Mouse (Mus musculus): ENCODE data around the gene Hoxb5. TPM values are rescaled to one million over a fixed set of nuclear protein-coding genes. Genes with fewer than 3 reads are reported as not detected.
A peak's percentile ranks its signal among the peaks of the same experiment; 100 is the strongest.

Gene Hoxb5
- polyA plus RNA-seq (2014; fragmentation: Nextera tagmentation; extraction: Ambion mirVana): 3.7 and 4.5 TPM in 2 replicates

- DNase-seq (ENCODE audit: low spot score) (peak; percentile 77), ATAC-seq (replicated peaks; ENCODE audit: low FRiP score) (no peak)
- Histone ChIP-seq H3K27ac (ENCODE audit: low read depth, low read length) (peak within 1 kb of the TSS; percentile 54; the same call in 1 of the 2 replicates), H3K4me3 (ENCODE audit: low read depth, low read length) (peak within 1 kb of the TSS; percentile 49), H3K4me1 (replicated peaks; ENCODE audit: control insufficient read depth, insufficient read depth, low read length) (0 out of 2 replicates have a peak, but pooled peaks cover 6% of the 10 kb centered on the region), H3K36me3 (ENCODE audit: control insufficient read depth, insufficient read depth, low read length) (no peaks in the 10 kb centered on the region), H3K27me3 (replicated peaks; ENCODE audit: control insufficient read depth, insufficient read depth, low read length) (peaks cover 99% of the 10 kb centered on the region), H3K9me3 (ENCODE audit: control insufficient read depth, low read length) (no peaks in the 10 kb centered on the region), H3K9ac (ENCODE audit: low read depth, low read length) (peak within 1 kb of the TSS; percentile 63), H3K4me2 (peak within 1 kb of the TSS; percentile 63)
- under 1% methylated on average over 69 of the region's 69 CpGs for WGBS
These were observed at the start of gene Hoxb5 for GRCm38 (mm10) chr11:96303151-96304099. Hoxb5 (plus strand) TSS chr11:96303336.

GRCm38 (mm10) chr11:96254221-96254620 is 48.9 kb upstream of the Hoxb5 start:
- Histone ChIP-seq H3K9me3 (ENCODE audit: control insufficient read depth, low read length) (no peaks in the 10 kb centered on the region), H3K36me3 (ENCODE audit: control insufficient read depth, insufficient read depth, low read length) (no peaks in the 10 kb centered on the region), H3K9ac (ENCODE audit: low read depth, low read length) (no peak overlapping the region), H3K27ac (ENCODE audit: low read depth, low read length) (no peak overlapping the region), H3K4me2 (no peak overlapping the region), H3K4me3 (ENCODE audit: low read depth, low read length) (no peak overlapping the region), H3K27me3 (replicated peaks; ENCODE audit: control insufficient read depth, insufficient read depth, low read length) (peaks cover 100% of the 10 kb centered on the region), H3K4me1 (replicated peaks; ENCODE audit: control insufficient read depth, insufficient read depth, low read length) (no peaks in the 10 kb centered on the region)
- WGBS: 3% methylated on average over 11 of the region's 11 CpGs
- ATAC-seq (replicated peaks; ENCODE audit: low FRiP score) (no peak), DNase-seq (ENCODE audit: low spot score) (no peak)

- no peak overlapping the region for H3K27ac ChIP-seq (ENCODE audit: low read depth, low read length)
- ATAC-seq (replicated peaks; ENCODE audit: low FRiP score) (no peak), DNase-seq (ENCODE audit: low spot score) (no peak)
- no peak overlapping the region for H3K9ac ChIP-seq (ENCODE audit: low read depth, low read length)
- no peaks in the 10 kb centered on the region for H3K4me1 ChIP-seq (replicated peaks; ENCODE audit: control insufficient read depth, insufficient read depth, low read length)
- no peaks in the 10 kb centered on the region for H3K36me3 ChIP-seq (ENCODE audit: control insufficient read depth, insufficient read depth, low read length)
- no peak overlapping the region for H3K4me3 ChIP-seq (ENCODE audit: low read depth, low read length)
- no peaks in the 10 kb centered on the region for H3K9me3 ChIP-seq (ENCODE audit: control insufficient read depth, low read length)
- 2% methylated on average over 39 of the region's 39 CpGs for WGBS
- H3K27me3 ChIP-seq (replicated peaks; ENCODE audit: control insufficient read depth, insufficient read depth, low read length): peaks cover 100% of the 10 kb centered on the region
- H3K4me2 ChIP-seq: no peak overlapping the region
These were observed 47.8 kb upstream of the Hoxb5 start for GRCm38 (mm10) chr11:96255111-96255995.

- WGBS: 3% methylated on average over 14 of the region's 14 CpGs
- H3K4me3 ChIP-seq (ENCODE audit: low read depth, low read length): no peak overlapping the region
- no peak overlapping the region for H3K27ac ChIP-seq (ENCODE audit: low read depth, low read length)
- H3K36me3 ChIP-seq (ENCODE audit: control insufficient read depth, insufficient read depth, low read length): no peaks in the 10 kb centered on the region
- no peak for ATAC-seq (replicated peaks; ENCODE audit: low FRiP score)
- DNase-seq (ENCODE audit: low spot score): no peak
- H3K27me3 ChIP-seq (replicated peaks; ENCODE audit: control insufficient read depth, insufficient read depth, low read length): peaks cover 100% of the 10 kb centered on the region
- no peak overlapping the region for H3K9ac ChIP-seq (ENCODE audit: low read depth, low read length)
- no peaks in the 10 kb centered on the region for H3K9me3 ChIP-seq (ENCODE audit: control insufficient read depth, low read length)
- no peaks in the 10 kb centered on the region for H3K4me1 ChIP-seq (replicated peaks; ENCODE audit: control insufficient read depth, insufficient read depth, low read length)
- H3K4me2 ChIP-seq: no peak overlapping the region
These were observed 47.1 kb upstream of the Hoxb5 start for GRCm38 (mm10) chr11:96255996-96256445.

- H3K9ac ChIP-seq (ENCODE audit: low read depth, low read length): no peak overlapping the region
These were observed 46.0 kb upstream of the Hoxb5 start for GRCm38 (mm10) chr11:96257141-96257540.

GRCm38 (mm10) chr11:96259038-96259437 is 44.1 kb upstream of the Hoxb5 start:
- no peak overlapping the region for H3K27ac ChIP-seq (ENCODE audit: low read depth, low read length)
- H3K4me1 ChIP-seq (replicated peaks; ENCODE audit: control insufficient read depth, insufficient read depth, low read length): no peaks in the 10 kb centered on the region
- H3K4me2 ChIP-seq: no peak overlapping the region
- H3K36me3 ChIP-seq (ENCODE audit: control insufficient read depth, insufficient read depth, low read length): no peaks in the 10 kb centered on the region
- ATAC-seq (replicated peaks; ENCODE audit: low FRiP score) (no peak), DNase-seq (ENCODE audit: low spot score) (no peak)
- no peak overlapping the region for H3K9ac ChIP-seq (ENCODE audit: low read depth, low read length)
- H3K27me3 ChIP-seq (replicated peaks; ENCODE audit: control insufficient read depth, insufficient read depth, low read length): peaks cover 100% of the 10 kb centered on the region
- H3K9me3 ChIP-seq (ENCODE audit: control insufficient read depth, low read length): no peaks in the 10 kb centered on the region
- whole genome bisulfite sequencing: 18% methylated on average over 2 of the region's 2 CpGs
- H3K4me3 ChIP-seq (ENCODE audit: low read depth, low read length): no peak overlapping the region

More at GRCm38 (mm10) chr11:96257141-96257540, 46.0 kb upstream of the Hoxb5 start:
- H3K27me3 ChIP-seq (replicated peaks; ENCODE audit: control insufficient read depth, insufficient read depth, low read length): peaks cover 100% of the 10 kb centered on the region
- no peak overlapping the region for H3K4me3 ChIP-seq (ENCODE audit: low read depth, low read length)
- no peak overlapping the region for H3K27ac ChIP-seq (ENCODE audit: low read depth, low read length)
- DNase-seq (ENCODE audit: low spot score) (no peak), ATAC-seq (replicated peaks; ENCODE audit: low FRiP score) (no peak)
- H3K4me1 ChIP-seq (replicated peaks; ENCODE audit: control insufficient read depth, insufficient read depth, low read length): no peaks in the 10 kb centered on the region
- H3K4me2 ChIP-seq: no peak overlapping the region
- 26% methylated on average over 2 of the region's 2 CpGs for WGBS
- H3K9me3 ChIP-seq (ENCODE audit: control insufficient read depth, low read length): no peaks in the 10 kb centered on the region
- H3K36me3 ChIP-seq (ENCODE audit: control insufficient read depth, insufficient read depth, low read length): no peaks in the 10 kb centered on the region

GRCm38 (mm10) chr11:96259511-96259910 is 43.6 kb upstream of the Hoxb5 start:
- H3K27ac ChIP-seq (ENCODE audit: low read depth, low read length): no peak overlapping the region
- no peak overlapping the region for H3K9ac ChIP-seq (ENCODE audit: low read depth, low read length)
- 4% methylated on average over 1 of the region's 1 CpGs for WGBS
- ATAC-seq (replicated peaks; ENCODE audit: low FRiP score) (no peak), DNase-seq (ENCODE audit: low spot score) (no peak)
- H3K27me3 ChIP-seq (replicated peaks; ENCODE audit: control insufficient read depth, insufficient read depth, low read length): peaks cover 100% of the 10 kb centered on the region
- H3K9me3 ChIP-seq (ENCODE audit: control insufficient read depth, low read length): no peaks in the 10 kb centered on the region
- H3K4me2 ChIP-seq: no peak overlapping the region
- no peaks in the 10 kb centered on the region for H3K4me1 ChIP-seq (replicated peaks; ENCODE audit: control insufficient read depth, insufficient read depth, low read length)
- H3K4me3 ChIP-seq (ENCODE audit: low read depth, low read length): no peak overlapping the region
- no peaks in the 10 kb centered on the region for H3K36me3 ChIP-seq (ENCODE audit: control insufficient read depth, insufficient read depth, low read length)

GRCm38 (mm10) chr11:96260310-96260970 is 42.7 kb upstream of the Hoxb5 start:
- Histone ChIP-seq H3K27me3 (replicated peaks; ENCODE audit: control insufficient read depth, insufficient read depth, low read length) (peaks cover 100% of the 10 kb centered on the region), H3K36me3 (ENCODE audit: control insufficient read depth, insufficient read depth, low read length) (no peaks in the 10 kb centered on the region), H3K4me1 (replicated peaks; ENCODE audit: control insufficient read depth, insufficient read depth, low read length) (no peaks in the 10 kb centered on the region)

More at GRCm38 (mm10) chr11:96260310-96260970, 42.7 kb upstream of the Hoxb5 start:
- H3K9me3 ChIP-seq (ENCODE audit: control insufficient read depth, low read length): no peaks in the 10 kb centered on the region
- no peak overlapping the region for H3K27ac ChIP-seq (ENCODE audit: low read depth, low read length)
- no peak overlapping the region for H3K4me2 ChIP-seq
- H3K4me3 ChIP-seq (ENCODE audit: low read depth, low read length): no peak overlapping the region
- no peak overlapping the region for H3K9ac ChIP-seq (ENCODE audit: low read depth, low read length)
- DNase-seq (ENCODE audit: low spot score): no peak
- no peak for ATAC-seq (replicated peaks; ENCODE audit: low FRiP score)
- WGBS: 5% methylated on average over 23 of the region's 23 CpGs
